Mouse (Mus musculus) bone marrow macrophage, adult 2 months (primary cell): ENCODE data around the gene Tmed5.

Source experiments
- CTCF ChIP-seq: IDR thresholded peaks from 2 replicates; pipeline ENCODE4 v1.5.1; 2012; ENCODE audit warnings: low read depth, mild to moderate bottlenecking, low read length, moderate library complexity
- POLR2A ChIP-seq: IDR thresholded peaks from 2 replicates; pipeline ENCODE4 v1.6.1; 2012; ENCODE audit warnings: mild to moderate bottlenecking, low read depth, low read length, borderline replicate concordance

GRCm38 (mm10) chr5:108120221-108120900 lies 12.1 kb downstream of the Tmed5 start:
- TF ChIP-seq POLR2A, result no peak
- TF ChIP-seq CTCF, result no peak
